Mouse (Mus musculus): ENCODE measurements at regions not wholly inside any gene's neighbourhood (a gene's known extent, or its start where the extent isn't known, plus 50 kb on each side); places are given as distances from the start of the nearest gene placed in this dataset.

- DNase-seq, result no peak
- Histone ChIP-seq H3K36me3 (ENCODE audit: insufficient read depth) (no peaks in the 10 kb centered on the region), H3K27me3 (ENCODE audit: insufficient read depth, low read length) (no peaks in the 10 kb centered on the region), H3K4me1 (ENCODE audit: insufficient read depth) (no peaks in the 10 kb centered on the region), H3K27ac (ENCODE audit: low read depth, low read length) (no peak overlapping the region), H3K4me3 (ENCODE audit: low read depth, low read length) (no peak overlapping the region), H3K9me3 (ENCODE audit: low read length) (no peaks in the 10 kb centered on the region), H3K4me2 (ENCODE audit: low read depth) (no peak overlapping the region), H3K9ac (no peak overlapping the region)
- TF ChIP-seq CTCF (IDR thresholded peaks at IDR 0.05; ENCODE audit: low read depth), result no peak
- ATAC-seq, result no peak
- WGBS, result 47% methylated on average over 1 of the region's 1 CpGs
These were observed 63.5 kb upstream of the Tyw5 start for GRCm38 (mm10) chr1:57470356-57470755.

DNA sequence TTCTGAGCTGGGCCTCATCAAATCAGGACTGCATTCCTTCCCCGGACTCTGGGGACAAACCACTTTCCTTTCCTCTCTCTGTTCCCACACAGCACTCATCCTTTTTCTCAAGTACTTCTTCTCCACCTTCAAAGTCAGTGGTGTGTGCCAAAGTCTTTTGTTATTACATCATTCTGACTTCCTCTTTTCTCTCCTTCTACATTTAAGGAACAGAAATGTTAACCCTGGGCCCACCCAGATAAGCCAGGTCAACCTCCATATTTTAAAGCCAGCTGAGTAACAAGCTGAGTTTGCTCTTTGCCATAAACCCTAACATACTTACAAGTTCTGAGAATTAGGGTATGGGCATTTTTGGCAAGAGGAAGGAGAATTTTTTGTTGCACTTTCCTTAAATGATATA lies 65.3 kb upstream of the Tyw5 start:
- no peaks in the 10 kb centered on the region for H3K36me3 ChIP-seq (ENCODE audit: insufficient read depth)
- H3K4me2 ChIP-seq (ENCODE audit: low read depth), result no peak overlapping the region
- H3K4me3 ChIP-seq (ENCODE audit: low read depth, low read length), result no peak overlapping the region
- H3K27ac ChIP-seq (ENCODE audit: low read depth, low read length), result no peak overlapping the region
- no peak for TF ChIP-seq CTCF (IDR thresholded peaks at IDR 0.05; ENCODE audit: low read depth)
- no peaks in the 10 kb centered on the region for H3K9me3 ChIP-seq (ENCODE audit: low read length)
- DNase-seq (no peak), ATAC-seq (no peak)
- whole genome bisulfite sequencing, result 100% methylated on average over 1 of the region's 1 CpGs
- no peaks in the 10 kb centered on the region for H3K27me3 ChIP-seq (ENCODE audit: insufficient read depth, low read length)
- no peaks in the 10 kb centered on the region for H3K4me1 ChIP-seq (ENCODE audit: insufficient read depth)
- H3K9ac ChIP-seq, result no peak overlapping the region

- Histone ChIP-seq H3K4me3 (ENCODE audit: low read depth, low read length) (no peak overlapping the region), H3K9me3 (ENCODE audit: low read length) (no peaks in the 10 kb centered on the region), H3K27ac (ENCODE audit: low read depth, low read length) (no peak overlapping the region), H3K4me2 (ENCODE audit: low read depth) (no peak overlapping the region), H3K4me1 (ENCODE audit: insufficient read depth) (peaks cover 5% of the 10 kb centered on the region; the same call in 1 of the 2 replicates), H3K36me3 (ENCODE audit: insufficient read depth) (no peaks in the 10 kb centered on the region), H3K9ac (no peak overlapping the region), H3K27me3 (ENCODE audit: insufficient read depth, low read length) (no peaks in the 10 kb centered on the region)
- TF ChIP-seq CTCF (IDR thresholded peaks at IDR 0.05; ENCODE audit: low read depth), result no peak
- WGBS, result 51% methylated on average over 1 of the region's 1 CpGs
- ATAC-seq (no peak), DNase-seq (no peak)
These were observed 70.8 kb upstream of the Tyw5 start for GRCm38 (mm10) chr1:57477725-57478124.

GRCm38 (mm10) chr1:57478151-57478550 lies 71.2 kb upstream of the Tyw5 start:
- H3K9ac ChIP-seq, result no peak overlapping the region
- WGBS, result 75% methylated on average over 2 of the region's 2 CpGs
- no peaks in the 10 kb centered on the region for H3K27me3 ChIP-seq (ENCODE audit: insufficient read depth, low read length)
- H3K27ac ChIP-seq (ENCODE audit: low read depth, low read length), result no peak overlapping the region
- TF ChIP-seq CTCF (IDR thresholded peaks at IDR 0.05; ENCODE audit: low read depth), result no peak
- no peaks in the 10 kb centered on the region for H3K36me3 ChIP-seq (ENCODE audit: insufficient read depth)
- no peak overlapping the region for H3K4me2 ChIP-seq (ENCODE audit: low read depth)
- no peaks in the 10 kb centered on the region for H3K9me3 ChIP-seq (ENCODE audit: low read length)
- no peak overlapping the region for H3K4me3 ChIP-seq (ENCODE audit: low read depth, low read length)
- DNase-seq, result no peak
- H3K4me1 ChIP-seq (ENCODE audit: insufficient read depth), result peaks cover 5% of the 10 kb centered on the region; the same call in 1 of the 2 replicates
- ATAC-seq, result no peak

DNA sequence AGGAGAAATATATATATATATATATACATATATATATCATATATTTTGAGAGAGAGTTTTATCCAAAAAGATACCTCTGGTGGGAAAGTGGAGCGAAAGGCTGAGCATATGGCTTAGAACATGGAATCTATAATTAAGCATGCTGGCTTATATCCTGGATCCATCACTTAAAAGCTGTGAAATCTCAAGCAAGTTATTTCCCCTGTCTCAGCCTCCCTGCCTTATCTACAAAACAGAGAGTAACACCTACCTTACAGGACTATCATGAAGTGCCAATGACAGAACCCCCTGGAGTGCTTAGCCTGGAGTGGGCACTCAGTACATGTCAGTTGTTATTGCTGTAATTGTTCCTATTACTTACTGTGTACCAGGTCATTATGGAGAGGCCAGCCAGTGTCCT lies 71.9 kb upstream of the Tyw5 start:
- no peak overlapping the region for H3K9ac ChIP-seq
- H3K36me3 ChIP-seq (ENCODE audit: insufficient read depth), result no peaks in the 10 kb centered on the region
- no peak overlapping the region for H3K27ac ChIP-seq (ENCODE audit: low read depth, low read length)
- H3K4me3 ChIP-seq (ENCODE audit: low read depth, low read length), result no peak overlapping the region
- 66% methylated on average over 1 of the region's 1 CpGs for WGBS
- H3K4me1 ChIP-seq (ENCODE audit: insufficient read depth), result peaks cover 5% of the 10 kb centered on the region; the same call in 1 of the 2 replicates
- DNase-seq (no peak), ATAC-seq (no peak)
- no peaks in the 10 kb centered on the region for H3K27me3 ChIP-seq (ENCODE audit: insufficient read depth, low read length)
- H3K4me2 ChIP-seq (ENCODE audit: low read depth), result no peak overlapping the region
- TF ChIP-seq CTCF (IDR thresholded peaks at IDR 0.05; ENCODE audit: low read depth), result no peak
- no peaks in the 10 kb centered on the region for H3K9me3 ChIP-seq (ENCODE audit: low read length)

- no peak overlapping the region for H3K9ac ChIP-seq
- H3K4me3 ChIP-seq (ENCODE audit: low read depth, low read length), result no peak overlapping the region
- H3K27me3 ChIP-seq (ENCODE audit: insufficient read depth, low read length), result no peaks in the 10 kb centered on the region
- DNase-seq (no peak), ATAC-seq (peak; percentile 61)
- peaks cover 5% of the 10 kb centered on the region; the same call in 1 of the 2 replicates for H3K4me1 ChIP-seq (ENCODE audit: insufficient read depth)
- no peak overlapping the region for H3K4me2 ChIP-seq (ENCODE audit: low read depth)
- no peak for TF ChIP-seq CTCF (IDR thresholded peaks at IDR 0.05; ENCODE audit: low read depth)
- H3K27ac ChIP-seq (ENCODE audit: low read depth, low read length), result no peak overlapping the region
- 36% methylated on average over 4 of the region's 4 CpGs for WGBS
- no peaks in the 10 kb centered on the region for H3K36me3 ChIP-seq (ENCODE audit: insufficient read depth)
- no peaks in the 10 kb centered on the region for H3K9me3 ChIP-seq (ENCODE audit: low read length)
These were observed 72.7 kb upstream of the Tyw5 start for GRCm38 (mm10) chr1:57479566-57479965.

GRCm38 (mm10) chr1:57489176-57489575 lies 82.3 kb upstream of the Tyw5 start:
- Histone ChIP-seq H3K4me3 (ENCODE audit: low read depth, low read length) (no peak overlapping the region), H3K4me2 (ENCODE audit: low read depth) (no peak overlapping the region), H3K9me3 (ENCODE audit: low read length) (no peaks in the 10 kb centered on the region), H3K4me1 (ENCODE audit: insufficient read depth) (no peaks in the 10 kb centered on the region), H3K27ac (ENCODE audit: low read depth, low read length) (no peak overlapping the region), H3K9ac (no peak overlapping the region), H3K27me3 (ENCODE audit: insufficient read depth, low read length) (no peaks in the 10 kb centered on the region), H3K36me3 (ENCODE audit: insufficient read depth) (no peaks in the 10 kb centered on the region)
- ATAC-seq (no peak), DNase-seq (no peak)
- 51% methylated on average over 2 of the region's 2 CpGs for WGBS
- no peak for TF ChIP-seq CTCF (IDR thresholded peaks at IDR 0.05; ENCODE audit: low read depth)

DNA sequence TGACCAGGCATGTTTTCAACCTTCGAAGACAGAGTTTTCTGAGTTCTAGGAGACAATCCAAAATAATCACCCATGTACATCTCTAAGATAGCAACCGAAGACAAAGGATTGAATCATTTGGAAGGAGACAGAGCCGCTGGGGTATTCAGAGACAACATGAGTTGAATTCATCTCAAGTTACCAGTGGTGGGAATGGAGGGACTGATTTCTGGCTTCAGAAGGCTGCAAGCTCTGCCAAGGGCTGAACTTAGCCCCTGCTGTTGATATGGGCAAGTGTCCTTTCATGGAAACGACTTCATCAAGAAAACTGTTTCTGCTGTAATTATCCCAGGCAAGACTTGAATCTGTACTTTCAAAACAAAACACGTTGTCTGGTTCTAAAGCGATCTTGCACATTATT lies 82.7 kb upstream of the Tyw5 start:
- no peaks in the 10 kb centered on the region for H3K36me3 ChIP-seq (ENCODE audit: insufficient read depth)
- H3K27me3 ChIP-seq (ENCODE audit: insufficient read depth, low read length), result no peaks in the 10 kb centered on the region
- TF ChIP-seq CTCF (IDR thresholded peaks at IDR 0.05; ENCODE audit: low read depth), result no peak
- no peak overlapping the region for H3K4me2 ChIP-seq (ENCODE audit: low read depth)
- 0 out of 2 replicates have a peak overlapping the region, but pooled peaks have one; percentile 15 for H3K27ac ChIP-seq (ENCODE audit: low read depth, low read length)
- 43% methylated on average over 6 of the region's 6 CpGs for WGBS
- H3K9me3 ChIP-seq (ENCODE audit: low read length), result no peaks in the 10 kb centered on the region
- H3K9ac ChIP-seq, result no peak overlapping the region
- H3K4me3 ChIP-seq (ENCODE audit: low read depth, low read length), result no peak overlapping the region
- ATAC-seq (no peak; the same call in 1 of the 2 replicates), DNase-seq (no peak)
- H3K4me1 ChIP-seq (ENCODE audit: insufficient read depth), result no peaks in the 10 kb centered on the region
